Mouse (Mus musculus): ENCODE measurements around the gene Wscd2. TPM values are rescaled to one million over a fixed set of nuclear protein-coding genes. Genes with fewer than 3 reads are reported as not detected.

The Wscd2 gene
- total RNA-seq, 2 experiments from 2014 or later, result not detected

DNA sequence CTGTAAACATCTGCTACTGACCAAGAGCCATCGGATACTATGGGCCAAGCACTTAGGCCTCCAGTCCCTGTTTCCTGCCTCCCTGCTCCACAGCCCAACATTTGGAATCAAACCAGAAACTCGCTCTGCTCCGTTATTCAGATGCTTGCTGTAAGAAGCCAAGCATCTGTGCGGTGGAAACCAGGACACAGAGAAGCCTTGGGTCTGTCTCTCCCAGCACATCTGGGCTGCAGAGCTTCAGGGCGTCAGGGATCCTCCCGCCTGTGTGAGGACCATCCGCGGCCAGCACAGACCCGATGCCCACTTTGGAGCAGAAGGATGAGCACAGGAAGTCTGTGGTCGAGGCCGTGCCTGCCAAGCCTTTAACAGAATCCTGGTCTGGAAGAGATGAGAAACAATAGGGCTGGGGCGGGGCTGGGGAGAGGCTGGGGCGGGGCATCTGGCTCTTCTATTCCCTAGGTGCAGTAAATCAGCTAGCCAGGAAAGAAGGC, 117.9 kb downstream of the Wscd2 start:
- ATAC-seq (replicated peaks; ENCODE audit: poor library complexity), result no peak

DNA sequence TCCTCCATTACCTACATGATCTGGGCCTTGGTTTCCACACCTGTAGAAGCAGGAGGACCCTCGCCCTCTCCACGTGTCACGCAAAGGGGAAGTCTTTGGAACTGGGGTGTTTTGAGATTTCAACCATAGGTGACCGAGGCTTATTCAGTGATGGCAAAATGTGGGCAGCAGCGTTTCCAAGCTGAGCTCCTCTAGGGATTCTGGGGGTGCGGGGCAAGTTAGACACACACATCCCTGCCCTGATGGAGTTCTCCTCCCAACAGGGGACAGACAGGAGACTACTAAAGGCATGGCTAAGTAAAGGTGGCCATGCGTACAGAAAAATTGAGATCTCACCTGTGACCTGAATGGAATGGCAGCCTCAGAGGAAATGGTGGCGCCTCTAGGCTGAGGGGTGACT, 118.4 kb downstream of the Wscd2 start:
- ATAC-seq (replicated peaks; ENCODE audit: poor library complexity), result no peak

DNA sequence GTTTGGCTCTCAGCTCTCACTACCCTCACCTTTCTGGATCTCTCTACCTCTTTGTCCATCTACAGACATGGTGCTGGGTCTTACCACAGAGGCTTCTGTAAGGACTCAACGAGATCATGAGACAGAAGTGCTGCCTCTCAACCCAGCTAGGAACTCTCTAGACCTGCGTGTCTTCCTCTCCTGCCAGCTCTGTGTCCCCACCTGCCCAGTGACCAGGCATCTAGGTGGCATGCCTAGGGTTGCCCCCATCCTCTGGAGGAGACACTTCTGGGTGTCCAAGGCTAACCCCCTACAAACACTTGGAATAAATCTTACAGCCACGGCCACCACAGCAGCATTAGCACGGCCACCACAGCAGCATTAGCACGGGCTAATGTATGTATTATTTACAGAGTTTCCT, 119.8 kb downstream of the Wscd2 start:
- no peak for ATAC-seq (replicated peaks; ENCODE audit: poor library complexity)

DNA sequence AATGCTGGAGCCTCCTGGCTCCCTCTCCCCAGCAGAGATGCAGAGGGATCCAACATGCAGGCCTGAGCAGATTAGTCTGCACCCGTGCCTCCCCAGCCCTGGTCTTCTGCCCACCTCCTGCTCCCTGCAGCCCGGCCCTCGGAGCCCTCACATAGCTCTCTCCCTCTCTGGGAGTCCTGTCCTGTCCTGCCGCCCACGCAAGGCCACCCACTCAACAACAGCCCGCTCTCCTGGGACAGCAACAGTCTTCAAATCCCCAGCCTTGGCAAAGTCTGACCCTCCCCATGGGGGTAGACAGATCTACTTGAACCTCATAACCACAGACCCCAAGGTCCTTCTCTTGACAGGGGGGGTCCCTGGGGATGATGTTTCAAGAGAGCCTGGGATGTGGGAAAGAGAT, 120.4 kb downstream of the Wscd2 start:
- no peak for ATAC-seq (replicated peaks; ENCODE audit: poor library complexity)

DNA sequence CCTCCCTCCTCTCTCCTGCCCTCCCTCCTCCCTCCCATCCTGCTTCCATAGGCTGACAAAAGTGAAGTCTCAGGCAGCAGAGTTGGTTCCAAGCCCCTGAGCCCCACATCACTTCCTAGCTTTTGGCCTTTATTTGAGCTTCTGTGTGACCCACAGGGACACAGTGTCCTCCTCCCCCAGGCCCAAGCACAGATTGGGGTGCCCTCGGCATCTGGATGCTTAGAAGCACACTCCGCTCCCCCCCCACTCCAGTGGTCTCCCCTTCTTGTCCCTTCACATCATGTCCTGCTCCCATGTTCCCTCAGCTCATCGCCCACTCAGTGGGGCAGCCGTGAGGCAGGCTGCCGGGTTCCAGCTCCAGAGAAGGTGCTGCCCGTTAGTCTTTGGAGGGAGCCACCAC, 121.0 kb downstream of the Wscd2 start:
- no peak for ATAC-seq (replicated peaks; ENCODE audit: poor library complexity)

DNA sequence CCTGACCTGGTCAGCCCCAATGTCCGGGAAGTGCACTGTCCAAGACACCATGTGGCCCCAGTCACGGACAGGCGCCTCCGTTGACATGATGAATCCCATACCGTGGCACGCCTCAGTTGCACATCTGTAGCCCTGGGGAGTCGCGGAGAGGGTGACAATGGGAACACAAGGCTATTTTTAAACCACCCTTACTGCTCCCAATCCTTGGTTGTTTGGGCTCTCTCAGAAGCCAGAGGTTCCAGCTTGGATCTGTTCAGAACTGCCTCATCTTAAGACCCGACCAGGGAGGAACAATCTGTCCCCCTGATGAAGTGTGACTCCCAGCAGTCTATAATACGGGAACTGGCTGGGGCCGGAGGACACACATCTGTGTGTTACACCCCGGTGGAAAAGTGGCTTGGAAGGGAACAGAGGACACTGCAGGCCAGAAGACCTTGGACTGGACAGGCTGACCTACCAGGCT, 121.7 kb downstream of the Wscd2 start:
- ATAC-seq (replicated peaks; ENCODE audit: poor library complexity), result no peak

DNA sequence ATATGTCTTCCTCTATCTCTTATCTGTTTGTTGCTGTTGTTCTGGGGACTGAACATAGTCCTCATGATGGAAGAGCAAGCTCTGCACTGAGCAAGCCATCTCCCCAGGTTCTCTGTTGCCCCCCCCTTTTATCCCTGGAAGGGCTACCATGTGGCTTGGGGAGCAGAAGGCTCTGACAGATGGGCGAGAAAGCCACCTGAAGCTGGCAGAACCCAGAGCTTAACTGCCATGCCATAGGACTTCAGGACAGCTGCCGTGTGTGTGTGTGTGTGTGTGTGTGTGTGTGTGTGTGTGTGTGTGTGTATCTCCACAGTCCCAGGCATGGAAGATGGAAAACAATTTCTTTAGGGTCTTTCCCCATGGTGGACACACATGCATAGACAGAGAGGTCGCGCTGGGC, 128.6 kb downstream of the Wscd2 start:
- no peak for ATAC-seq (replicated peaks; ENCODE audit: poor library complexity)

DNA sequence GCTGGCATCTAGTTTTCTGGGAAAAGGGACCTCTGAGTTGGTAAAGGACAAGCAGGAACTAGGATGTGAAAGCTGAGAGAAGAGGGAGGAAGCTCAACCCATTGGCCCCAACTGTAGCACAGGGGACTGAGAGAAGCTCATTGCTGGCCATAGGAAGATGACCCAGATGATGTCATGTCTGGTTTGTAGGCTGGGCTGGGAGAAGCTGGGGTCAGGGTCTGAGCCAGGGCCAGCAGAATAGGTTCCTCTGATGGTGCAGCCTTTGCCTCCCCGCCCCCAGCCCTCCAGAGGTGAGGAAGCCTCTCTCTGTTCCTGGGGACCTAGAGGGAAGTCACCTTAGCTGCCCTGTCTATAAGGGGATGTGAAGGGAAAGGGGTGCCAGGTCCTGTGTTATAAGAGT, 129.0 kb downstream of the Wscd2 start:
- ATAC-seq (replicated peaks; ENCODE audit: poor library complexity), result no peak

DNA sequence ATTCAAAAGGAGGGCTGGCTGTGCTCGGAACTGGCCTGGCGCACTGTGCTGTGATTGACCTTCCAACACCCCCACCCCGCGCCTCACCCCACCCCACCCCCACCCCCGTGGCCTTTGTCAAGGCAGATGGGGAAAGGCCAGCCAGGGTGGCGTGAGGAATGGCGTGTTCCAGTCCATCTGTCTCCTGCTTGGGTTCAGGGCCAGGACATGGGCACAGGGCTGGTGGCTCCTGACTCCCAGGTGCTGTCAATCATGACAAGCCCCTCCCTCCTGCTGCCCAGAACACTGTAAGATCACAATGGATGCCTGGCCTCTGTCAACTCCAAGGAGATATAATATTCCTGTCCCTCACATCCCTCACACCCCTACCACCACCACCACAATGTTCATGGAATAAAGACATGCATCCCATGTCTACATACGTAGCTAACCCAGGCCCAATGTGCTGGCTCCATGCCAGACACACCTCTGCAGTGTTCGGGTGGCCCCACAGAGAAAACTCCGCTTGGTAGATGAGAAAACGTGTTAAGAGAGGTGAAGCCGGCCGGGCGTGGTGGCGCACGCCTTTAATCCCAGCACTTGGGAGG, 130.1 kb downstream of the Wscd2 start:
- ATAC-seq (replicated peaks; ENCODE audit: poor library complexity), result no peak

DNA sequence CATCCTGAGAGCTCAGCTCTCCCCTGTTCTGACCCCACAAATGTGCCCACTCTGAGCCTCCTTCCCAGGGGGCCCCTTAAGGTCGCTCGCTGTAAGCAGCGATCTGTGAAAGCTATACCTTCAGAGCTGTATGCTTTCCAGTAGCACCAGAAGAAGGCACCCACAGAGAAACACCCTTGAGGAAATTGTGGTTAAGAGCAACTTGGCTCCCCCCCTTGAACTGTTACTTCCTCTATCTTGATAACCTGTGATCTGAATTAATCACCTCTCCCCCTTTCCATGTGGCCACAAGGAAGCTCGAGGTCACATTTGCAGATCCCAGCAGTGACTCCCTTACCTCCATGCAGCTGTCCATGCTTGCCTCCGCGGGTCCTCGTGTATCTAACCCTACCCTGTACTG, 130.9 kb downstream of the Wscd2 start:
- ATAC-seq (replicated peaks; ENCODE audit: poor library complexity), result peak; percentile 75

DNA sequence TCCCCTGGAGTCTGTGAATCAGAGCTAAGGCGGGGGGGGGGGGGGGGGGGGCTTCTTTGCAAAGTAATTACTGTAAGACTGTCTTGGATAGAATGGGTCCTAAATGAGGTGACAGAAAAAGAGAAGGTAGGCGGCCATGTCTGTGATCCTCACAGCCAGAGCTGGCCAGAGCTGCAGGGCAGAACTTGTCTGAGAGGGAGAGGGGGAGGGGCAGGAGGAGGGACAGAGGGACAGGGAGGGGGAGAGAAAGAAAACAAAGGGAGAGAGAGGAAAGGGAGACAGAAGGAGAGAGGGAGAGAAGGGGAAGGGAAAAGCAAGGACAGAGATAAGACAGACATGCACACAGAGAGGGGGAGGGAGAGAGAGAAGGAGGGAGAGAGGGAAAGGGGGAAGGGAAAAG, 132.9 kb downstream of the Wscd2 start:
- no peak for ATAC-seq (replicated peaks; ENCODE audit: poor library complexity)

DNA sequence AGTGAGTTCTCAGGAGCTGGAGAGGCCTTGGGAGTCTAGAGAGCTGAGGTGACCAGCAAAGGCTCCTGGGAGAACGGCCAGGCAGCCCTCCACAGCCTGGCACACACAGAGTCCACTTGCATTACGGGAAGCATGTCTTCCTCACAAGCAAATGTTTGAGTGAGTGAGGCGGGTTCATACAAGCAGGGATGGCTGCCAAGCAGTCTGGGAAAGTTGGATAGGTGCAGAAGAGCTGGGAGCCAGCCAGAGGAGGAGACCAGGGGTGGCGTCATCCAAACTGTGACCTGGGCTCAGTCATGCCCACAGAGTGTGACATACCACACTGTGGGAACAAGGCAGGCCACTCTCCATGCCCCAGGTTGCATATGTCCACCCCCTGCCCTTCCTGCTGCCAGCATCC, 134.9 kb downstream of the Wscd2 start:
- no peak for ATAC-seq (replicated peaks; ENCODE audit: poor library complexity)

DNA sequence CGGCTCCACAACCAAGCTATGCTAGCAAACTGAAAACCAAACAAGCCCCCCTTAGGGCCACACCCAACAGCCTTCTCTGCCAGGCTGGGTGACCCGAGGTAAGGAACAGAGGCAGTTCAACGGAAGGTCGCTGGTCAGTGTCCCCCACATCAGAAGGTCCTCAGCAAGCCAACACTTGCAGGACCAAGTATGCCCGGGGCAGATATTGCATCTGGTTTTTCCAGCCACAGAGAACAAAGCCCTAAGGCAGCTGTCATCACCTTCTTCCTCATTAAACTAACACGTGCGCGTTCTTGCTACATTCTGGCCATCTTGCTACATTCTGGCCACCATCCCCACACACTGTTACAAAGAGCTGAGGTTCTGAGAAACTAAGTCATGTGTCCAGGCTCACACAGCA, 136.2 kb downstream of the Wscd2 start:
- peak; percentile 86 for ATAC-seq (replicated peaks; ENCODE audit: poor library complexity)

DNA sequence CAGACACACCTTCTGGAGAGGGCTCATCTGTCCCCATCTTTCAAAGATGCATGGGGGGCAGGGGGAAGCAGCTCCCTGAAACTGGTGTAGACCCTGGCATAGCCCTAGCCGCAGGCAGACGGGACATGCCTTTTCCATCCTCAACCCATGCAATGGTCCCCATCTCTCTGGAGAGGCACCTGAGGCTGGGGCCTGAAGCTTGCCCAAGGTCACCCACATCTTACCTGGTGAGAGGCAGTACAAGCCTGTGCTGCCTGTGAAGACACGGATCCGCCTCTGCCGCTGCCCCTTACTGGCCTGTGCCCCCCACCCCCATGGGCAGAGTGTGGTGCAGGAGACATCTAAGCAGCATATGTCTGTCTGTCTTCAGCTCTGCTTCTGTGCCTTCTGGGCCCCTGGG, 136.9 kb downstream of the Wscd2 start:
- ATAC-seq (replicated peaks; ENCODE audit: poor library complexity), result no peak

DNA sequence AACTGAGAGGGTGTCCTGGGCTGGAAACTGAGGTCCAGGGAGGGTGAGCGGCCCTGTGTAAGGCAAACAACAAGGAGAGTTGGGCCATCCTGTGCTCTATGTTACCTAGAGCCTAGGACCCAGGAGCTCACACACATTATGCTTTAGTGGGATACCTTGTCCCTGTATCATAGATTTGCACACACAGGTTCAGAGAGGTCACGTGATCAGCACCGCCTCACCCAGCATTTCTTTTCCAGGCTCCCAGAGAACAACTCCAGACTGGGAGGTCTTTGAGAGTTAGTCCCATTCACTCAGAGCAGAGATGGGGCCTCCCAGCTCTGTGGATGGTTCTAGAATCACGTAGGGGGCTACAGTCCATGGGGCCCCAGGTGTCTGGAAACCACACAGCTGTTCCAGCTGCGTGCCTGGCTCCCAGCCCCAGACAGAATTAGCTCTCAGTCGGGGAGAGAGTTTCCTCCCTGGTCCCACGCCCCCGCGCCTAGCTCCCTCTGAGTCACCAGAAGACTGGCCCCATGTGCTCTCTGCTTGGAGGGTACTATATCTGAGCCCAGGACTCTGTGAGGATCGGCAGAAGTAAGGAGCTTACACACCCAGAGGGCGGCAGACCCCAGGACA, 137.8 kb downstream of the Wscd2 start:
- ATAC-seq (replicated peaks; ENCODE audit: poor library complexity), result no peak

DNA sequence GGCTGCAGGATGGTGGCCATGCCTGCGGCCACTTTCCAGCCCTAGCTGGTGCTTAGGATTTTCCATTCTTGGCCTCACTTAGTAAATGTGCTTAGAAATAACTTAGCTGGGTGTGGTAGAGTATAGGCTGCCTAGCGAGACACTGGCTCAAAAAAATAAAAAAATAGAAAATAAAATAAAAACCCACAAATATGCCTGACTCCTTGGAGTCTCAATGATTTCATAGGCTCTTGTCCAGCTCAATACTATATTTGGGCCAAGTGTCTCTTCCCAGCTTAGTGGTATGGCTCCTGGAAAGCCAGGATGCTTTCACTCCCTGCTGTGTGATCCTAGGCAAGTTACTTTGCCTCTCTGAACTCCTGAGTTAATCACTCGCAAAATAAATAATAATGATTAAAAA, 139.1 kb downstream of the Wscd2 start:
- no peak for ATAC-seq (replicated peaks; ENCODE audit: poor library complexity)

DNA sequence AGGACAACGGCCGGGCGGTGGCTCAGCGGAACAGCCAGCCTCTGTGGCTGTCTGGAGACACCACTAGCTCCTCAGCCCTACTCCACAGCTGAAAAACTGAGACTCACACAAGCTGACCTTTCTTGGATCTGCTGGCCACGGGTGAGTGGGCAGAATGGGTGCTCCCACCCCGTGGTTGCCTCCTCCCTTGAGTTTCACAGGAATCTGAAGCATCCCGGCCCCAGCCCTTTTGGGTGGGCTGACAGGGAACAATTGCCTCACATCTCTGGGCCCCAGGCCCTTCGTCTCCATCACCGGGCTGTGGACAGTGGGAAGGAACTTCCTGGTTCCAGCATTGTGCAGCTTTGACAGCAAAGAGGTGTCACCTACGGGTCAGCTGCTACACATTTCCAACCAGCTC, 140.0 kb downstream of the Wscd2 start:
- no peak for ATAC-seq (replicated peaks; ENCODE audit: poor library complexity)

DNA sequence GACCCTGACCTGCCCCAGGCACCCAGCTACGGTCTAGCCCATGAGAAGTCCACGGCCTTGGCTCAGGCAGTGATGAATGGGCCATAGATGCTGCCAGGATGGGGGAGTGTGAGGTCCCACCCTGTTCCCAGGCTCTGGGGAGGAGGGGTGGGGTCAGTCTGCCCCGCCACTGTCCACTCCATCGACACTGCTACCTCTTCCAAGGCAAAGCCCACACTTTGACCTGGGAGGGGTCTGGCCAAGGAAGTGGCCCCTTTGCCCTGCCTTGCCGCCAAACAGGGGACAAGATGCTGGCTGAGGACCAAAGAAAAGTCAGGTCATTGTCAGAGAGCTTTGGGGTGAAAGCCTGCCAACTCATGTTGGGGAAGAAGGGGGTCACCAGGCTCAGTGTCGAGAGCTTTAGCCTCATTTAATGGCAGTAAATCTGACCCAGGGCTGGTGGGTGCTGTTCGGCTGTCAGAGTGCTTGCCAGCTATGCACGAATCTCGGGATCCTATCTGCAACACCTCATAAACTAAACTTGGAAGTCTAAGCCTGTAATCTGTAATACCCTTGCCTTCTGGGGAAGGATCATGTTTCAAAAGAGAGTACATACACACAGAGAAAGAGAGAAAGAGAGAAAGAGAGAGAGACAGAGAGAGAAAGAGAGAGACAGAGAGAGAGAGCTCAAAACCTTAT, 143.0 kb downstream of the Wscd2 start:
- ATAC-seq (replicated peaks; ENCODE audit: poor library complexity), result no peak

DNA sequence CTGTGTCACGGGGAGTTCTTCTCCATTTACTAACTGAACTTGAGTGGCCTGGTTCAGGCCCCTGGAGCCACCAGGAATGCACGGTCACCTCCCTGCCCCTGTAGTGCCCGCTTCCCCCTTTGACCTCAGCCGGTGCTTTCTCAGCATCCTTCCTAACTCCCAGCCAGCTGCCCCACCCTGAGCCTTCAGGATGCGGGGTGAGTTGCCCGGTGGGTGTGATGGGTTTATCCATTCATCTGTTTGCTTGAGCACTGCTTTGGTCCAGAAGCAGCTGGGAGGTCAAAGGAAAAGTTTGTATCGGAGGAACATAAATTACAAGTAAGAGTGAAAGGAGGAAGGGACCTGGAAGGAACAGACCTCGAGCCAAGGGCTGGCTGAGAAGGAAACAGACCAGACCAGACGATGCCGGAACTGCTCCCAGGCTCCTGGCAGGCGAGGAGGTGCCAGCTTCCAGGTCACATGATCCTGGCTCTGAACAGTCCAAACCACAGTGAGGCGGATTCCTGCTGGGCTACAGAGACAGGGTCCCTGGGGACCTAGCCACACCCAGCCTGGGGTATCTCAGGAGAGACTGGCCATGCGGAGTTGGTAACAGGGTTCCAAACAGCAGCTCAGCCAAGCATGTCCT, 144.0 kb downstream of the Wscd2 start:
- peak; percentile 47 for ATAC-seq (replicated peaks; ENCODE audit: poor library complexity)

DNA sequence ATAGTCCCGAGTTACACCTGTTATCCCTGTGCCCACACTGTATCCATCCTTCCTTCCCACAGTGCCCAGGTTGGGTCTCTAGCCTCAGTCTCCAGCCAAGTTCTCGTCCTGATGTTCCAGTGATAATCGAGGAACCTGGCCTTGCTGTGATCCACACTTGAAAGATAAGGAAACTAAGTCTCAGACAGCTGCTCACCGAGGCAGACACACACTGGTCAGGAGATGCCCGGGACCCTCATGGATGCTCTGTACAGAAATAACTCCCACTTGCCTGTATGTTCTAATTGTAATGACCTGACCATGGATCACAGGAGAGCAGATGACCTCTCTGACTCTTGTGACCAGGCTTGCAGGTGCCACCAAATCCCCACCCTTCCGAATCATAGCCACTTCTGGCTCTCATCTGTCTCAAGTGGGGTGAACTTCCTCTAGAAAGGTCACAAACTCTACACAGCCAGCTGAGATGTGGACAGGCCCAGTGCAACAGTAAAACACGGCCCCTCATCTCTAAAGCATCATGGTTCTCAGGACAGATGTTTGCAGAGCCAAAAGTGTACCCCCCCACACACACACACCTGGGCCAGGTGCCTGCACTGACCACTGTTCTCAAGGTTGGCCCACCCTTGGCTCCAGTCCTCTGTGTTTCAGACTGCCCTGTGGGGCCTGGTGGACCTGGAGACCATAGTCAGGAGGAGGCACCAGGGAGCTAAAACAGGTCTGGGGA, 144.9 kb downstream of the Wscd2 start:
- ATAC-seq (replicated peaks; ENCODE audit: poor library complexity), result no peak

DNA sequence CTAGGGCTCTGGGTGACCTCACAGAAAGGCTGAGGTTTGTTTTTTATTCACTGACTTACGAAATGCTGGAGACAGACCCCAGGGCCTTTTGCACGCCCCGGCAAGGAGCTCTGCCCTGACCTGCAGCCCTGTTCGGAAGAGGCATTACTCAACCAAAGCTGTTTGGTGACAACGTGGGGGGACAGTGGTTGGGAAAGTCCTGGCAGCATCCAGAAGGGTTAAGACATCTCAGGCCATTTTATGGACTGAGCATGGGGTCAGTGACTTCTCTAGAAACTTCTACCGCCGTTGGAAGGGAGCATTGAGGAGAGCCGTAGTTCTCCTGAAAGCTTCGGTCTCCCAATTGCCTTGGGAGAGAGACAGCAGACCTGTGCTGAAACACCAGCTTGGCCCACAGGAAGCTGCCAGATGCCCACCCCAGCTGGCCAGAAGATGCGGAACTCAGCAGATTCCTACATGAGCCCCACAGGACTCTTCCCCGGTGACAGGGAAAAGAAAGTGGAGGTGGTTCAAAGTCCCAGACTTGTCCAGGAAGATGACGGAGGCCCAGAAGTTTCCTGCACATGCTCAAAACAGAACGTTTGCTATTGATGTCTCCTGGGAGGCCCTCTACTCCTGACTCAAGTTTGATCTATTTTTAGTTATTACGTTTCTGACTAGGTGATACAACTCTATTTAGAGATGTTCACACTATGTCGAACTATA, 145.9 kb downstream of the Wscd2 start:
- ATAC-seq (replicated peaks; ENCODE audit: poor library complexity), result no peak; the same call in 1 of the 2 replicates
